ENCODE assay signal across 8 mouse cellular contexts in genomic region chr5:36458926-36459325, GRCm38 (mm10). TPM values are rescaled to one million over a fixed set of nuclear protein-coding genes. Genes with fewer than 3 reads are reported as not detected.
DNase-seq lines count a peak whose midpoint lies in the region; ATAC-seq and TF ChIP-seq lines count a peak whose summit lies in the region.

No protein-coding gene starts in this region.

- TF ChIP-seq POLR2A in kidney, adult 2 months (IDR thresholded peaks at IDR 0.05; ENCODE audit: low read depth, low read length) = no peak

- no peaks in the 10 kb centered on the region; the same call in 1 of the 2 replicates for H3K4me1 ChIP-seq in kidney, adult 2 months (ENCODE audit: control insufficient read depth, insufficient read depth, low read length)
- H3K4me1 ChIP-seq in kidney, embryonic 16.5 days (ENCODE audit: insufficient read depth, low read length) = peaks cover 10% of the 10 kb centered on the region

- 9% methylated on average over 4 of the region's 4 CpGs for WGBS in kidney, adult 2 months
- 19% methylated on average over 4 of the region's 4 CpGs for WGBS in kidney, embryonic 16.5 days

- H3K9ac ChIP-seq in kidney, embryonic 16.5 days (replicated peaks; ENCODE audit: low read length) = no peak overlapping the region

- H3K36me3 ChIP-seq in kidney, adult 2 months (ENCODE audit: control insufficient read depth, insufficient read depth, low read length) = no peaks in the 10 kb centered on the region
- H3K36me3 ChIP-seq in kidney, embryonic 16.5 days (ENCODE audit: insufficient read depth, low read length) = no peaks in the 10 kb centered on the region

- H3K27ac ChIP-seq in kidney, adult 2 months (ENCODE audit: insufficient read depth, low read depth, low read length) = no peak overlapping the region
- H3K27ac ChIP-seq in kidney, embryonic 16.5 days (ENCODE audit: low read length) = no peak overlapping the region

- no peaks in the 10 kb centered on the region for H3K27me3 ChIP-seq in kidney, adult 2 months (replicated peaks; ENCODE audit: control insufficient read depth, insufficient read depth, low read length)
- H3K27me3 ChIP-seq in kidney, embryonic 16.5 days (ENCODE audit: insufficient read depth, low read length) = no peaks in the 10 kb centered on the region

- peak; percentile 76 for TF ChIP-seq CTCF in kidney, adult 2 months (conservative IDR thresholded peaks at IDR 0.05; ENCODE audit: insufficient read depth, insufficient read length, low read depth, low read length)

- no peak overlapping the region for H3K4me2 ChIP-seq in kidney, embryonic 16.5 days (replicated peaks; ENCODE audit: low read depth, low read length)

- no peak overlapping the region for H3K4me3 ChIP-seq in kidney, adult 2 months (ENCODE audit: insufficient read depth, low read depth, low read length)
- no peak overlapping the region for H3K4me3 ChIP-seq in kidney, embryonic 16.5 days (ENCODE audit: low read length)

- DNase-seq in adrenal gland, postnatal 10 days = peak; percentile 67
- DNase-seq in adrenal gland, postnatal 4 days (ENCODE audit: low spot score in 2 of 2) = no peak
- DNase-seq in kidney, adult 2 months = peak; percentile 65
- peak; percentile 48 for DNase-seq in R1 (ENCODE audit: low read depth, low spot score)
- DNase-seq in hindlimb bud, embryonic 11.5 days (ENCODE audit: extremely low spot score, low read depth, low spot score) = peak; percentile 16
- DNase-seq in naive thymus-derived CD4-positive, alpha-beta T cell, adult 2 months (ENCODE audit: low read depth) = peak; percentile 85

- ATAC-seq in kidney, embryonic 16.5 days (ENCODE audit: low FRiP score, low TSS enrichment) = no peak
- no peak for ATAC-seq in frontal cortex, adult (ENCODE audit: low TSS enrichment)

- no peaks in the 10 kb centered on the region for H3K9me3 ChIP-seq in kidney, embryonic 16.5 days (ENCODE audit: low read length)

RNA-seq across cellular contexts. Expression of gene Grpel1, which starts 5.9 kb away (rescaled TPM):
- total RNA-seq in adrenal gland, postnatal 10 days (2021) = 100 to 1,000 TPM; 101 to 103 TPM
- 10 to 100 TPM; 66.7 to 70.8 TPM for total RNA-seq in adrenal gland, postnatal 4 days (2021)
- 30.5 and 38.4 TPM in 2 replicates for polyA plus RNA-seq in kidney, adult 2 months (2012; rRNA removed)
- 62.9 and 66.4 TPM in 2 replicates for polyA plus RNA-seq in kidney, embryonic 16.5 days (2015; fragmentation: Nextera tagmentation; extraction: Ambion mirVana)

RNA-seq across cellular contexts. Expression of gene Tada2b, which starts 25.2 kb away (rescaled TPM):
- 10 to 100 TPM; 32.6 to 34.8 TPM for total RNA-seq in adrenal gland, postnatal 10 days (2021)
- 10 to 100 TPM; 30.1 to 32.2 TPM for total RNA-seq in adrenal gland, postnatal 4 days (2021)
- polyA plus RNA-seq in kidney, adult 2 months (2012; rRNA removed) = 17.0 and 18.7 TPM in 2 replicates
- polyA plus RNA-seq in kidney, embryonic 16.5 days (2015; fragmentation: Nextera tagmentation; extraction: Ambion mirVana) = 2.0 and 2.2 TPM in 2 replicates

RNA-seq across cellular contexts. Expression of gene Ccdc96, which starts 25.5 kb away (rescaled TPM):
- under 1 TPM; 0.15 to 0.36 TPM for total RNA-seq in adrenal gland, postnatal 10 days (2021)
- under 1 TPM; 0.20 to 0.42 TPM for total RNA-seq in adrenal gland, postnatal 4 days (2021)
- polyA plus RNA-seq in kidney, adult 2 months (2012; rRNA removed) = 0.26 and 0.28 TPM in 2 replicates
- polyA plus RNA-seq in kidney, embryonic 16.5 days (2015; fragmentation: Nextera tagmentation; extraction: Ambion mirVana) = 0.76 and 0.81 TPM in 2 replicates

Comparison
In these comparisons a context has a peak if more than half of its experiments do, and no peak if none do; other contexts are left out.
1. DNase-seq: peak in adrenal gland, postnatal 10 days (single experiment), kidney, adult 2 months (single experiment), R1 (single experiment), hindlimb bud, embryonic 11.5 days (single experiment) and naive thymus-derived CD4-positive, alpha-beta T cell, adult 2 months (single experiment); none in adrenal gland, postnatal 4 days (0 of 2).